Mouse (Mus musculus) T-cell, adult 2 months (primary cell): Measurements from ENCODE around the gene Shd.

ENCODE experiments used
- DNase-seq: peaks from one replicate; pipeline ENCODE4 v3.0.0; 2022; ENCODE audit warnings: low spot score

Shd gene

GRCm38 (mm10) chr17:55959946-55960740 lies 10.1 kb upstream of the Shd start:
- no peak for DNase-seq

DNA sequence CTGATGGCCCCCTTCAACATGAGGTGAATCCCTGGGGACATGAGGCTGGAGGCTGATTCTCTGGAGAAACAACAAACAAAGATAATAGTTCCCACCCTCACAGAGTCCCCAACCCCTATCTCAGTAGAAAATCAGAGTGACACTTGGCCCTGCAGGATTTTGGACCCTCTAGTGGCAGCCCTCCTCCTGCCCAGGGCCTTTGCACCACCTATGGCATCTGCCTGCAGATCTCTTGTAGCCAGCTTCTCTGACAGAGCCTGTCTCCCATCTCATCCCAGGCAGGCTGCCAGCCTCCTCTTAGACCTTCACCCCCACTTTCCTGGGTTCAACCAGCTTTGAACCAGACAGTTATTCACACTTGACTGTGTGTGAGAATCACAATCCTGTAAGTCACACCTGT lies 9.5 kb upstream of the Shd start:
- DNase-seq, result no peak

DNA sequence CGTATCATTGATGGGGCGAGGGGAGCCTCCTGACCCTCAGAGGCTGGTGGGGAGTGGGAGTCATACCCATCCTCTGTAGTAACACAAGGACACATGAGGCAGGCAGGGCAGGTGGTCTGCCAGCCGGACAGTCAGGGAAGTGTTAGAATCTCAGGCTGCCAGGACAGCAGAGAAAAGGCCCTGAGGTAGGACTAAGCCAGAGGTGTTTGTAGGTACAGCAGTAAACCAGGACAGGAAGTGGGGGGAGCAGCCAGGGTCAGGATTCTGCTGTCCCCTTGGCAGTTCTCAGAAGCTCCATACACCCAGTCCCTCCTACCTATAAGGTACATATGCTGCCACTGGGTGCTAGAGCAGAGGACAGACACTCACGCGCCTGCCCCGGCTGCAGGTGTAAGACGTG lies 8.6 kb upstream of the Shd start:
- no peak for DNase-seq

GRCm38 (mm10) chr17:55963171-55963570 lies 7.1 kb upstream of the Shd start:
- DNase-seq, result no peak

DNA sequence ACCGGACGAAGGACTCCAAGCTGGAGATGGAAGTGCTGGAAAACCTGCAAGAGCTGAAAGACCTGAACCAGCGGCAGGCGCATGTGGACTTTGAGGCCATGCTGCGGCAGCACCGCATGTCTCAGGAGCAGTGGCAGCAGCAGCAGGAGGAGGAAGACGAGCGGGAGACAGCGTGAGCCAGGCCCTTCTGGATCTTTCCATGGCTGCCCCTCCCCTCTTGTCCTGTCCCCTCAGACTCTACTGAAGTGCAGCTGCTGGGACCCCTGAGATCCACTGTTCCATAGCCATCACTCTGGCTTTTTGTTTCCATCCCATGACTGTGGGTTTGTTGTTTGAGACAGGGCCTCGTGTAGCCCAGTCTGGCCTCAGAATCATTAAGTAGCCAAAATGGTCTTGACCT lies 5.8 kb upstream of the Shd start:
- no peak for DNase-seq

DNA sequence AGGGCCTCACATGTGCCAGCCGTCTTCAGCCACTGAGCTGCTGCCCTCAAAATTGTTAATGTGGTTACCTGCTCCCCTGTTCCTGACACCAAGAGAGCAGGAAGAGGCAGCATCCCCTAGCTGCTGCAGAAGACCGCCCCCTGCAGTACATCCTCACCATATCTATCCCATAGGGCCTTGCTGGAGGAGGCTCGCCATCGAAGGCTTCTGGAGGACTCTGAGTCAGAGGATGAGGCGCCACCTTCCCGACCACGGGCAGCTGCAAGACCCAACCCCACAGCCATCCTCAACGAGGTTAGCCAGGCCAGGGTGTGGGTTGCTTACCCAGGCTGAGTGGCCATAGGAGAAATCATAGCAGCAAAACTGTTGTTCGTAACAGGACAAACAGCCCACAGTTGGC lies 5.3 kb upstream of the Shd start:
- DNase-seq, result no peak

DNA sequence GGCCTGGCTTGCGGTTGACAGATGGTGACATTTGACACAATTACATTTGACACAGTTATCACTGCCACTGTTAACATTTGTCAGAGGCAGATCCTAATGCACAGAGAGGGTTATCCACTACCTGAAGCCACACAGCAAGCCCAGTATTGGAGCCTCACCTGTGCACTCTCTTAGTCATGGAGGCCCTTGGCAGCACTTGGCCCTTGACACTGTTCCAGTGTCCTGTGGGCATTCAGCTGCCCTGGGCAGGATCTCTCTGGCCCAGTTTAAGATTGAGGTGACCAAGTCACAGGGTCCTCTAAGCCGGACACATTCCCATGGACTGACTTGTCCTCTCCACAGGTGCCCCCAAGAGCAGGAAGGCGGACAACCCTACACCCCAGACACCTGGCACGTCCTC lies 3.1 kb upstream of the Shd start:
- no peak for DNase-seq

- no peak for DNase-seq
These were observed 2.1 kb upstream of the Shd start for GRCm38 (mm10) chr17:55968210-55968609.

DNA sequence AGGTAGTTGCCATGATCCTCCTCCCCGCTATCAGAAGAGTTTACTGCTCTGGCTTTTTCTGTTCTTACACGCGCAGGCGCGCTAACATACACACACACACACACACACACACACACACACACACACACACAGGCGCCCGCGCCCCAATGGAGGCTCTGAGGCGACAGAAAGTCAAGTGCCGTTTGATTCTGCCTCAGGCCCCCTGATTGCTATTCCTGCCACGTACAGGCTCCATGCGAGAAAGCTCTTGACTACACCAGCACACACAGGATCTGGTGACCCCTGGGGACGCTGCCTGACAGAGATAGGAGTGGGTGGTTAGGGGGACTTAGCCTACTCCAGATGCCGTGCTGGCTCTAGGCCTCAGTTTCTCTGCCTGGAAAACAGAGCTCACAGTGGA lies 707 bp upstream of the Shd start:
- DNase-seq, result no peak

GRCm38 (mm10) chr17:55971453-55971852 lies 1.2 kb downstream of the Shd start:
- no peak for DNase-seq

DNA sequence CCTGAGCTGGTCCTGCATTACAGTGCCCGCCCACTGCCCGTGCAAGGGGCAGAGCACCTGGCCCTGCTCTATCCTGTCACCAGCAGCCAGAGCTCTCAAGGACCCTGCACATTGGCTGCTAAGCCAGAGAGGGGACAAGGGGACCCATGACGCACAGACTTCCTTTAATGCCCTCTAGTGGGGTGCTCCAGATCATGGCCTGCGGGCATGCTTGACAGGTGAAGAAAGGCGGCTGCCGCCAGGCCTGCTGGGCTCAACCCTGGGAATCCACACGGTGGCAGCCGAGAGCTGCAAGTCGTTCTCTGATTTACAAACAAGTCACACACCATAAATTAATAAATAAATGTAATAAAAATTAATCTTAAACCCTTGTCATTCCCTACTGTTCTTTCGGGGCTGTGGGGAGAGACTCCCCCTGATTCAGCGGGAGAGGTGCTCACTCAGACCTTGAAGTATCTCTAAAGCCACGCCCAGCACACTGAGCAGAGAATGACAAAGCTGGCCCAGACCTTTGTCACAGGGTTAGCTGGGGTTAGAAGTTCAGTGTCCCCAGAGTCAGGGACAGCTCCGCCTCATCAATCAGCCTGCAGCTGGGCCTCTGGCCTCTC lies 6.1 kb downstream of the Shd start:
- peak; percentile 65 for DNase-seq

- no peak for DNase-seq
These were observed 7.0 kb downstream of the Shd start for GRCm38 (mm10) chr17:55977301-55977700.

- DNase-seq, result no peak
These were observed 16.0 kb downstream of the Shd start, which contains the start of gene Fsd1 for GRCm38 (mm10) chr17:55986030-55986961. Gene Fsd1 (plus strand): TSS chr17:55986509.

DNA sequence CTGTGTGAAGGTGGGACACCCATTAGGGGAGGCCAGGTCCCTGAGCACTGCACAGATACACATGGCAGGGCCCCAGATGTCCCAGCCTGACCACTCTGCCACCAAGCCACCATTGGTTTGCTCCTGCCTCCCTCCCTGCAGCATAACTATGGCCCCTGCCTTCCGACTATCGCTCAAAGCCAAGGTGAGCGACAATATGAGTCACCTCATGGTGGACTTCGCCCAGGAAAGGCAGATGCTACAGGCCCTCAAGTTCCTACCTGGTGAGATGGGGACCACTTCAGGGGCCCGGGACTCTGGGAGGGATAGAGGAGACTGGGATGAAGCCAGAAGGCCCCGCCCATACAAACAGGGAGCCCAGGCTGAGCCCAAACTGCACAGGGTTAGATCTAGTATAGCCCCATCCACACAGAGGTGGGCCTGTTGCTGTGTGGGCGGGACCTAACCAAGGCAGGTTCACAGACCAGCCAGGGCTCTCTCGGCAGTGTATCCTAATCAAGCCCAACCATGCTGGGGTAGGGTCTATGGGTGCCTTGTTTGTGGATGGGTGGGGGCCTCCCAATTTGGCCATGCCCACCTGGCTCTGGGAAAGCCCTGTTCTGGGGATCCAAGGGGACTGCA lies 20.1 kb downstream of the Shd start:
- DNase-seq, result no peak

- no peak for DNase-seq
These were observed 25.7 kb downstream of the Shd start for GRCm38 (mm10) chr17:55996007-55996406.

- DNase-seq, result no peak
These were observed 29.7 kb downstream of the Shd start for GRCm38 (mm10) chr17:55999794-56000499.

- DNase-seq, result no peak
These were observed 32.7 kb downstream of the Shd start for GRCm38 (mm10) chr17:56003000-56003399.

- no peak for DNase-seq
These were observed 35.3 kb downstream of the Shd start, which contains the start of the genes Stap2 and Mpnd for GRCm38 (mm10) chr17:56005415-56006061. Gene Stap2 (minus strand): TSS chr17:56005584. Gene Mpnd (plus strand): TSS chr17:56005711.

DNA sequence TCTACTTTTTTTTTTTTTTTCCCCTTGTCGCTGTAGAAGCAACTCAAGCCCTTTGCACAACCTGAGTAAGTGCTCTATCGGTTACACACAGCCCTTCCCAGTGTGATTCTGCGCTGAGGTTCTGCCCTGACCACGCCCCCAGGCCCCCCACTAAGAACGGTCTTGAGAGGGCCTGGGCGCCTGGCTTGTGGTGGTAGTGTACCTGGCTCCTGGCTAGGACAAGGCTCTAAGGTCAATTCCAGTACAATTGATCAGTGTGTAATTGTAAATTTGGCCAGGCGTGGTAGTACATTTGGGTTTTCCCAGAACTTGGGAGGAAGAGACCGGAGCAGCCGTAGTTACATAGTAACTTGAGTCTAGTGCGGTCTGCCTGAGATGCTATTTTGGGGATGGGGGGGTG lies 36.7 kb downstream of the Shd start:
- DNase-seq, result no peak

- DNase-seq, result no peak
These were observed 37.4 kb downstream of the Shd start for GRCm38 (mm10) chr17:56007444-56008355.
